ENCODE assay signal across 8 mouse cellular contexts in genomic region chr11:107794103-107794493, GRCm38 (mm10). TPM values are rescaled to one million over a fixed set of nuclear protein-coding genes. Genes with fewer than 3 reads are reported as not detected.
DNase-seq lines count a peak whose midpoint lies in the region; ATAC-seq and TF ChIP-seq lines count a peak whose summit lies in the region.

No protein-coding gene starts in this region.

- no peak for ATAC-seq in heart, embryonic 16.5 days (replicated peaks; ENCODE audit: extremely low read depth, insufficient read depth, low FRiP score)
- no peak for ATAC-seq in limb, embryonic 15.5 days (ENCODE audit: insufficient number of reproducible peaks, low FRiP score, low TSS enrichment, low read depth)
- no peak for ATAC-seq in stomach, embryonic 16.5 days (ENCODE audit: insufficient read depth, low FRiP score)

- H3K27ac ChIP-seq in layer of hippocampus, adult 2 months, result peak overlapping the region; percentile 2; the same call in 1 of the 2 replicates
- no peak overlapping the region for H3K27ac ChIP-seq in cortical plate, adult 2 months (ENCODE audit: insufficient read depth, low read length)
- no peak overlapping the region for H3K27ac ChIP-seq in heart, embryonic 16.5 days (ENCODE audit: low read length)
- peak overlapping the region; percentile 33; the same call in 1 of the 2 replicates for H3K27ac ChIP-seq in limb, embryonic 15.5 days
- no peak overlapping the region; the same call in 1 of the 2 replicates for H3K27ac ChIP-seq in stomach, embryonic 16.5 days (ENCODE audit: low read length)

- no peak for DNase-seq in layer of hippocampus, adult 2 months (ENCODE audit: low spot score in 2 of 2)
- no peak for DNase-seq in layer of hippocampus, adult 9-10 months (ENCODE audit: low spot score)
- no peak for DNase-seq in natural killer cell, adult 2 months (ENCODE audit: low spot score in 2 of 2)
- no peak for DNase-seq in spleen, adult 18-20 months

- no peak for TF ChIP-seq POLR2A in cortical plate, adult 2 months (IDR thresholded peaks at IDR 0.05; ENCODE audit: extremely low read depth, insufficient read depth, low read length)

- H3K36me3 ChIP-seq in heart, embryonic 16.5 days (ENCODE audit: control insufficient read depth, insufficient read depth), result no peaks in the 10 kb centered on the region
- no peaks in the 10 kb centered on the region for H3K36me3 ChIP-seq in limb, embryonic 15.5 days
- H3K36me3 ChIP-seq in stomach, embryonic 16.5 days (ENCODE audit: control insufficient read depth, insufficient read depth, low read length), result no peaks in the 10 kb centered on the region

- peak overlapping the region; percentile 62 for H3K4me3 ChIP-seq in layer of hippocampus, adult 2 months
- peak overlapping the region; percentile 87 for H3K4me3 ChIP-seq in cortical plate, adult 2 months (ENCODE audit: insufficient read depth, low read length)
- peak overlapping the region; percentile 56 for H3K4me3 ChIP-seq in heart, embryonic 16.5 days (ENCODE audit: low read length)
- peak overlapping the region; percentile 64 for H3K4me3 ChIP-seq in limb, embryonic 15.5 days
- H3K4me3 ChIP-seq in stomach, embryonic 16.5 days (replicated peaks; ENCODE audit: low read length), result peak overlapping the region; percentile 53

- peaks cover 72% of the 10 kb centered on the region for H3K27me3 ChIP-seq in heart, embryonic 16.5 days (ENCODE audit: control insufficient read depth, insufficient read depth, low read length)
- H3K27me3 ChIP-seq in limb, embryonic 15.5 days, result peaks cover 65% of the 10 kb centered on the region
- peaks cover 27% of the 10 kb centered on the region for H3K27me3 ChIP-seq in stomach, embryonic 16.5 days (ENCODE audit: control insufficient read depth, insufficient read depth, low read length)

- TF ChIP-seq CTCF in layer of hippocampus, adult 2 months (conservative IDR thresholded peaks at IDR 0.05), result no peak
- no peak for TF ChIP-seq CTCF in cortical plate, adult 2 months (IDR thresholded peaks at IDR 0.05; ENCODE audit: extremely low read depth, insufficient read depth, low read length)

- H3K9me3 ChIP-seq in heart, embryonic 16.5 days (replicated peaks; ENCODE audit: control insufficient read depth, low read length), result no peaks in the 10 kb centered on the region
- no peaks in the 10 kb centered on the region for H3K9me3 ChIP-seq in limb, embryonic 15.5 days
- H3K9me3 ChIP-seq in stomach, embryonic 16.5 days (replicated peaks; ENCODE audit: control insufficient read depth, low read length), result no peaks in the 10 kb centered on the region

- H3K4me2 ChIP-seq in heart, embryonic 16.5 days (ENCODE audit: low read depth, low read length), result peak overlapping the region; percentile 93
- H3K4me2 ChIP-seq in limb, embryonic 15.5 days, result peak overlapping the region; percentile 99
- peak overlapping the region; percentile 94 for H3K4me2 ChIP-seq in stomach, embryonic 16.5 days (ENCODE audit: low read depth, low read length)

- H3K4me1 ChIP-seq in cortical plate, adult 2 months (ENCODE audit: control insufficient read depth, insufficient read depth, low read length), result peaks cover under 1% of the 10 kb centered on the region
- H3K4me1 ChIP-seq in heart, embryonic 16.5 days (ENCODE audit: control insufficient read depth, insufficient read depth, low read length), result peaks cover 14% of the 10 kb centered on the region; the same call in 1 of the 2 replicates
- peaks cover 28% of the 10 kb centered on the region for H3K4me1 ChIP-seq in limb, embryonic 15.5 days
- peaks cover 17% of the 10 kb centered on the region for H3K4me1 ChIP-seq in stomach, embryonic 16.5 days (ENCODE audit: control insufficient read depth, insufficient read depth, low read length)

- peak overlapping the region; percentile 47 for H3K9ac ChIP-seq in heart, embryonic 16.5 days (ENCODE audit: low read length)
- peak overlapping the region; percentile 52 for H3K9ac ChIP-seq in limb, embryonic 15.5 days
- H3K9ac ChIP-seq in stomach, embryonic 16.5 days (ENCODE audit: low read length), result peak overlapping the region; percentile 69

- WGBS in heart, embryonic 16.5 days, result 1% methylated on average over 39 of the region's 41 CpGs
- WGBS in limb, embryonic 15.5 days, result under 1% methylated on average over 37 of the region's 41 CpGs
- WGBS in stomach, embryonic 16.5 days, result under 1% methylated on average over 32 of the region's 41 CpGs

RNA-seq across cellular contexts. Expression of gene Cacng4, which starts 0.3 kb away (rescaled TPM):
- 10 to 100 TPM; 23.7 TPM for total RNA-seq in layer of hippocampus, adult 2 months (2021)
- polyA plus RNA-seq in cortical plate, adult 2 months (2012; rRNA removed), result 20.2 and 25.5 TPM in 2 replicates
- polyA plus RNA-seq in heart, embryonic 16.5 days (2015; fragmentation: Nextera tagmentation; extraction: Ambion mirVana), result 0.32 TPM in 2 replicates
- polyA plus RNA-seq in limb, embryonic 15.5 days (2015; fragmentation: Nextera tagmentation; extraction: Ambion mirVana), result 3.8 and 4.3 TPM in 2 replicates
- polyA plus RNA-seq in stomach, embryonic 16.5 days (2015; fragmentation: Nextera tagmentation; extraction: Ambion mirVana), result 2.3 and 2.5 TPM in 2 replicates

Comparison
In these comparisons a context has a peak if more than half of its experiments do, and no peak if none do; other contexts are left out.
1. H3K27ac ChIP-seq: peak in layer of hippocampus, adult 2 months (single experiment) and limb, embryonic 15.5 days (single experiment); none in cortical plate, adult 2 months (single experiment), heart, embryonic 16.5 days (single experiment) and stomach, embryonic 16.5 days (single experiment).
2. Peak in every context shown above with its lines, with median percentiles within 50 percentile points of each other: H3K4me3 ChIP-seq, H3K4me2 ChIP-seq and H3K9ac ChIP-seq.